In genomic region chr2:127335767-127336496, GRCm38 (mm10) we compare ENCODE assay signal across 8 mouse cellular contexts. TPM values are rescaled to one million over a fixed set of nuclear protein-coding genes. Genes with fewer than 3 reads are reported as not detected.
DNase-seq lines count a peak whose midpoint lies in the region; ATAC-seq and TF ChIP-seq lines count a peak whose summit lies in the region.

Gene Dusp2 (plus strand): TSS chr2:127336159.

- H3K4me2 ChIP-seq in heart, embryonic 14.5 days (ENCODE audit: low read length), result peak within 1 kb of the TSS; percentile 96
- H3K4me2 ChIP-seq in liver, embryonic 13.5 days, result peak within 1 kb of the TSS; percentile 81

- H3K36me3 ChIP-seq in heart, embryonic 14.5 days (ENCODE audit: control insufficient read depth, insufficient read depth, low read length), result no peaks in the 10 kb centered on the region
- no peaks in the 10 kb centered on the region for H3K36me3 ChIP-seq in liver, embryonic 13.5 days

- no peak for ATAC-seq in erythroid progenitor cell, adult 5-6 weeks (replicated peaks; ENCODE audit: low FRiP score, poor library complexity, severe bottlenecking)
- ATAC-seq in heart, embryonic 14.5 days (ENCODE audit: insufficient number of reproducible peaks, insufficient read depth, low FRiP score, low read depth), result peak; percentile 87
- peak; percentile 76 for ATAC-seq in liver, embryonic 13.5 days (ENCODE audit: low read depth)

- WGBS in heart, embryonic 14.5 days, result 0% methylated on average over 40 of the region's 76 CpGs
- WGBS in liver, embryonic 13.5 days (ENCODE audit: insufficient replicate concordance), result under 1% methylated on average over 70 of the region's 76 CpGs

- peaks cover 8% of the 10 kb centered on the region; the same call in 1 of the 2 replicates for H3K27me3 ChIP-seq in heart, embryonic 14.5 days (ENCODE audit: control insufficient read depth, insufficient read depth, low read length)
- H3K27me3 ChIP-seq in liver, embryonic 13.5 days, result peaks cover 43% of the 10 kb centered on the region

- TF ChIP-seq CTCF in bone marrow macrophage, adult 2 months (IDR thresholded peaks at IDR 0.05; ENCODE audit: low read depth, low read length), result no peak

- DNase-seq in B cell, adult 2 months, result peak; percentile 99
- peak; percentile 90 for DNase-seq in kidney, postnatal 10 days
- DNase-seq in liver, embryonic 13.5 days, result peak; percentile 59
- peak; percentile 96 for DNase-seq in naive thymus-derived CD4-positive, alpha-beta T cell, adult 2 months (ENCODE audit: low read depth)
- DNase-seq in spleen, postnatal 4 days (ENCODE audit: low spot score in 2 of 2), result peak; percentile 91 to 96

- H3K4me1 ChIP-seq in bone marrow macrophage, adult 2 months (ENCODE audit: control insufficient read depth, insufficient read depth, low read length), result peaks cover 26% of the 10 kb centered on the region
- H3K4me1 ChIP-seq in heart, embryonic 14.5 days (ENCODE audit: control insufficient read depth in 2 of 2, insufficient read depth in 2 of 2, low read length in 2 of 2), result peaks cover 25 to 35% of the 10 kb centered on the region in 2 experiments
- peaks cover 57% of the 10 kb centered on the region for H3K4me1 ChIP-seq in liver, embryonic 13.5 days (replicated peaks)

- H3K4me3 ChIP-seq in bone marrow macrophage, adult 2 months (ENCODE audit: insufficient read depth, low read length), result peak within 1 kb of the TSS; percentile 92
- peak within 1 kb of the TSS; percentile 56 to 66 for H3K4me3 ChIP-seq in heart, embryonic 14.5 days (ENCODE audit: control insufficient read depth in 1 of 2, insufficient read depth in 1 of 2, low read depth in 1 of 2, low read length in 2 of 2)
- H3K4me3 ChIP-seq in liver, embryonic 13.5 days (replicated peaks), result peak within 1 kb of the TSS; percentile 64

- H3K27ac ChIP-seq in bone marrow macrophage, adult 2 months (ENCODE audit: insufficient read depth, low read depth, low read length), result peak within 1 kb of the TSS; percentile 67
- peak within 1 kb of the TSS; percentile 23 to 45 for H3K27ac ChIP-seq in heart, embryonic 14.5 days (replicated peaks in 1 of 2; ENCODE audit: control insufficient read depth in 1 of 2, insufficient read depth in 1 of 2, low read depth in 2 of 2, low read length in 2 of 2)
- peak within 1 kb of the TSS; percentile 36; the same call in 1 of the 2 replicates for H3K27ac ChIP-seq in liver, embryonic 13.5 days

- peak within 1 kb of the TSS; percentile 75 for H3K9ac ChIP-seq in heart, embryonic 14.5 days (ENCODE audit: low read length)
- peak within 1 kb of the TSS; percentile 70 for H3K9ac ChIP-seq in liver, embryonic 13.5 days

- no peaks in the 10 kb centered on the region for H3K9me3 ChIP-seq in heart, embryonic 14.5 days (ENCODE audit: control insufficient read depth, low read length)
- no peaks in the 10 kb centered on the region for H3K9me3 ChIP-seq in liver, embryonic 13.5 days (replicated peaks)

- TF ChIP-seq POLR2A in bone marrow macrophage, adult 2 months (IDR thresholded peaks at IDR 0.05; ENCODE audit: borderline replicate concordance, low read depth, low read length), result peak; percentile 86; the same call in 1 of the 2 replicates

RNA-seq across cellular contexts. Expression of gene Dusp2, which starts in this region (rescaled TPM):
- 2.0 TPM in 2 replicates for polyA plus RNA-seq in bone marrow macrophage, adult 2 months (2012; ENCODE audit: insufficient read depth, insufficient read length, missing spikeins)
- 14.8 and 24.7 TPM in 2 replicates for total RNA-seq in erythroid progenitor cell, adult 5-6 weeks (2015; ENCODE audit: low replicate concordance)
- total RNA-seq in erythroid progenitor cell, adult 5-6 weeks (2017; ENCODE audit: low replicate concordance), result 3.1 and 16.0 TPM in 2 replicates
- polyA plus RNA-seq in heart, embryonic 14.5 days (2014; fragmentation: Nextera tagmentation; extraction: Ambion mirVana), result 14.5 and 15.9 TPM in 2 replicates
- 2.7 and 2.8 TPM in 2 replicates for polyA plus RNA-seq in liver, embryonic 13.5 days (2015; fragmentation: Nextera tagmentation; extraction: Ambion mirVana)
